Mouse (Mus musculus): ENCODE measurements around the gene Fam133b. TPM values are rescaled to one million over a fixed set of nuclear protein-coding genes. Genes with fewer than 3 reads are reported as not detected.
"Not testable (repeated sequence)": the region's sequence is repeated elsewhere in the genome, so short reads cannot be mapped to it uniquely, and the experiment has no call there.

Fam133b gene
- polyA plus RNA-seq, 1 experiment = 4.4 TPM

DNA sequence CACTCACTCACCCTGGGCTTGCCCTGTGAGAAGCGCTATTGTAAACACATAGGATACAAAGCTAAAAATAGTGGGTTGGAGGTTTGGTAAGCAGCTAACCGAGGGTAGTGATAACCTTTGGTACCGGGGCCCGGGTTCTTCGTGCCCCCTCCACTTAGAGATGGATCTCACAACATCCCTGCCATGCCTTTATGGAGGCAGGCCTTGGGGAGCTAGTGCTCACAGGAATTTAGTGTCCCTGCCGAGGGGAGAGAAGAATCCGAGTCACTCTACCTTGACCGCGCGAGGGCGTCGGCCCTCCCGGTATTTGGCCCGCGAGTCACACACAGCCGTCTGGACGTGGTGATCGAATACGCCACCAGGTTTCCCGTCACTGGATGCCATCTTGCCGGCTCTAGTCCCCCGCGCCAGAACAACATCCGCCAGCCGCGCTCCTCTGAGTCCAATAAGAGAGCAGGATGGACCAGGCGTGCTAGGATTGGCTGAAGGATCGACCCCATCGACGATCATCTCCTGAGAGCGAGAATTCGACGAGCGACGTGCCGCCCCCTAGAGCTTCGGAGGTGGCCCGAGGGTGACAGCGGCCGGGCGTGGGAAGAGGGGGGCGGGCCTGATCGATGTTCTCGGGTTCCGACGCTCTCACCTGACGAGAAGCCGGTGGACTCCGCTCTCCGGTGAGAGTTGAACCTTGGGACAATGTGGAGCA is 52.2 kb downstream of the Fam133b start, which contains the start of gene Pex1:
Pex1 (plus strand) TSS at position 374 of the 706 bp plus-strand sequence.
- DNase-seq (ENCODE audit: low read depth, low spot score) = peak; percentile 94
- under 1% methylated on average over 50 of the region's 50 CpGs for WGBS

- under 1% methylated on average over 31 of the region's 31 CpGs for WGBS
- DNase-seq (ENCODE audit: low read depth, low spot score) = peak; percentile 44
These were observed 52.8 kb downstream of the Fam133b start, which contains the start of gene Rbm48 for GRCm38 (mm10) chr5:3596399-3596766. Rbm48 (minus strand) TSS chr5:3596585.

DNA sequence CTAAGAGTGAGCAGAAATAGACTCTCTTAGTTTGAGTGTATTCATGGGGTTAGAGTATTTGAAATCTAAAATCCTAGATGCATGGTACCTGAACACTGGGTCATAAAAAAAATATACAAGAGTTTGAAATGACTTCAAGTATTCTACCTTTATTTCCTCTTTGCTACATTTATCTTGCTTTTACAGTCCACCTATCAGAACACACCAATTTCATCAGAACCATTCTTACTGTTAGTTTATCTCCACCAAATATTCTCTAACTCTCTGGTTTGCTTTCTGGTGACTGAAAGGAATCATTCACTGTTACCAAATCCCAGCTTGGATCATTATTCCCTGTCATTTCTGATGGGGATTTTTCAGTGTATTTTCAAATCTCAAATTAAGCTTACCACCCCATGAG is 53.5 kb downstream of the Fam133b start:
- DNase-seq (ENCODE audit: low read depth, low spot score) = no peak

GRCm38 (mm10) chr5:3598766-3599165 is 55.1 kb downstream of the Fam133b start:
- DNase-seq (ENCODE audit: low read depth, low spot score) = no peak
- WGBS = 86% methylated on average over 5 of the region's 5 CpGs

DNA sequence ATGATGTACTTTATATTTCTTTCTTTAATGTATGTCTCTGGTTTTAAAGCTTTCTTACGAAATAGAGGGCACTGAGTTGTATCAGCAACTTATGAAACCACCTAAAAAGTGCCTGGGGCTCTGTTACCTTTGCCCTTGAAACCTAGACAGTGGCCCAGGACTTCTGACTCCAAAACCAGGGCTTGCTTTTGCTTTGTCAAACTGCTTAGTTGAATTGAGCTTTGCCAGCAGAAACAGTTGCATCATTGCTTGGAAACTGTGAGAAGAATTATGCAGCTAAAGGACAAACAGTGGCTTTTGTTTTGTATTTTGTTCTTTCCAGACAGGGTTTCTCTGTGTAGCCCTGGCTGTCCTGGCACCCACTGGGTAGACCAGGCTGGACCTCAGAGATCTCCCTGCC is 56.7 kb downstream of the Fam133b start:
- no peak for DNase-seq (ENCODE audit: low read depth, low spot score)

GRCm38 (mm10) chr5:3600790-3601189 is 57.2 kb downstream of the Fam133b start:
- WGBS = 89% methylated on average over 3 of the region's 3 CpGs
- DNase-seq (ENCODE audit: low read depth, low spot score) = no peak

More for the DNA sequence above, 56.7 kb downstream of the Fam133b start:
- WGBS = 80% methylated on average over 1 of the region's 1 CpGs

DNA sequence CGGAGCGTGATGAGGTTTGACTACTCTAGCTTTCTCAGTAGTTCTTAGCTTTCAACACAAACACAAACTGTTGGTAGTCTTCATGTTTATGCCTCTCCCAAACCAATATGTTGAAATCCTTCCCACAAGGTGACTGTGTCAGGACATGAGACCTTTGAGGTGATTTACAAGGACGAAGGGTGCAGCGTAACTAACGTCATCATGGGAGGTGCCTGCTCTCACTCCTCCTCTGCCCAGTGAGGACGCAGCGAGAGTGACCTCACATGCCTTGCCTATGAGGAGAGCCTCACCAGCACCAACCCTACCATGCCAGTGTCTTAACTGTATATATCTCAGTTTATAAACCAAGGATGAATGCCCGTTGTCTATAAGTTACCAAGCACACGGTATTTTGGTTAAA is 63.5 kb downstream of the Fam133b start:
- no peak for DNase-seq (ENCODE audit: low read depth, low spot score)
- 95% methylated on average over 9 of the region's 9 CpGs for WGBS

DNA sequence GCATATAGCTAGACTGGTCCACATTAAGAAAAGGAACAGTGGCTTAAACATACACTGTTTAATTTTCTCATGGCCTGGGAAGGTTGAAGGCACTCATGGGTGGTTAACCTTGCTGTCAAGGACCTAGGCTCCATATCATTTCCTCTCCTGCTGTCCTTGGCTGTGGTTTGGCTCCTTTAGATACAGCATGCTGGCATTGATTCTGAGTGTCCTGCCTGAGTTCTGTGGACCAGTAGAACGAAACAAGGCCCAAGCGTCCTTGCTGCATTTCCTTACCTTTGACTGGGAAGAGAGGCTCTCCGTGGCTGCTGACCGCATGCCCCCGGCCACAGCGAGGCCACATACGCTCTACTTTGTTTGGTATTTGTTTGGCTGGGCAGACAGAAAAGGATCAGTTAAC is 65.6 kb downstream of the Fam133b start:
- 95% methylated on average over 7 of the region's 7 CpGs for WGBS
- DNase-seq (ENCODE audit: low read depth, low spot score) = no peak

DNA sequence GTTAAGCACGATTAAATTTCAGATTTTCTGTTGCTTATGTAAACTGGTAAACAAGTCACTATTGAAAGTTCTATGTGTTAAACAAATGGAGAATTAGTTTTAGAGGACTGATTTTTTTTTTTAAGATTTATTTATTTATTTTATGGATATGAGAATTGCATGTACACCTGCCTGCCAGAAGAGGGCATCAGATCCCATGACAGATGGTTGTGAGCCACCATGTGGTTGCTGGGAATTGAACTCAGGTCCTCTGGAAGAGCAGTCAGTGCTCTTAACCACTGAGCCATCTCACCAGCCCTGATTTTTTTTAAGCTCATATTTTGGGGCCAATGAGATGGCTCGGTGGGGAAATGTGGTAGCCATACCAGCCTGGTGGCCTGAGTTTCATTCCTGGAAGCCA is 68.2 kb downstream of the Fam133b start:
- not testable (repeated sequence) for DNase-seq (ENCODE audit: low read depth, low spot score)
- 93% methylated on average over 2 of the region's 2 CpGs for WGBS

Other genes with a start within 250 kb of the Fam133b start
- gene Cdk6, start 202.3 kb upstream of the Fam133b start, polyA plus RNA-seq (2012; rRNA removed) = 4.6 and 7.5 TPM in 2 replicates
- 0.20 and 1.1 TPM in 2 replicates for gene 1700109H08Rik, start 27.7 kb downstream of the Fam133b start, polyA plus RNA-seq (2012; rRNA removed)
- gene Pex1, start 52.2 kb downstream of the Fam133b start, polyA plus RNA-seq (2012; rRNA removed) = 5.3 and 8.2 TPM in 2 replicates
- gene Rbm48, start 52.8 kb downstream of the Fam133b start, polyA plus RNA-seq (2012; rRNA removed) = 3.8 and 4.4 TPM in 2 replicates
- gene Tmbim7, start 107.3 kb downstream of the Fam133b start, polyA plus RNA-seq (2012; rRNA removed) = not detected in 2 replicates
- gene Gatad1, start 113.4 kb downstream of the Fam133b start, polyA plus RNA-seq (2012; rRNA removed) = 38.3 and 39.9 TPM in 2 replicates